Mouse (Mus musculus): Measurements from ENCODE around the gene Txlna. TPM values are rescaled to one million over a fixed set of nuclear protein-coding genes. Genes with fewer than 3 reads are reported as not detected.

The Txlna gene
- polyA plus RNA-seq (2012): 53.0 and 92.0 TPM in 2 replicates

GRCm38 (mm10) chr4:129640638-129641467 lies at the start of gene Txlna:
Gene Txlna (minus strand): TSS chr4:129641065.

DNA sequence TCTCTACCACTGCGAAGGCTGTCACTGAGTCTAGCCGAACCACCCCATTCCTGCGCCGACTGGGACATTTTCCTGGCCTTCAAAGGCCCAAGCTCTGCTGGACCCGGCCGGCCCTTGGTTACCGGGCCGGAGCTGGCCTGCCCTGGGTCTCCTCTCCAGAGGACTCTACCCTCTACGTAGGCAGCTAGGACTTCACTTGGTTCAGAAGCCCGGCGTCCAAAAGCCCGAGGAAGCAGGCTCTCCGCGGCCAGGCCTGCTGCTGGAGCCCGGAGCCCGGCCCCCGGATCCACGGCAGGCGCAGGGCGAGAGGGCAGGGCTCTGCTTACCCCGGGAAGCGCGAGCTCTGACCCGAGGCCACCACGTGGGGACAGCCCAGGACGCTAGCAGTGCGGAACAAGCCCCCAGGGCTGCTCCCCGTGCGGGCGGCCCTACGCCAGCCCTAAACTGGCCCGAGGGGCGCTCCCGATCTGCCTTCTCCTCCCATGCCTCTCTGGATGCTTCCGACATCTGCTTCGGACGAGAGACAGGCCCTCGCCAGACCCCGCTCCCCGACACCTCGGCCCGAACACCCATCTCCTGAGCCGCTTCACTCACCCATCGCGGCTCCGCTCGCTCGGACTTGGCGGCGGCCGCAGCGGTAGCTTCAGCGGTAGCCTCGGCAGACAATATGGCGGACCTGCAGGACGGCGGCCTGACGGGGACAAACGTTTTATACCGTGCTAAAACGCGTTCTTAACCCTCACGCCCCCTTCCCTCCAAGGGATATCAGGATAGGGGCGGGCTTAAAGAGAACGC lies 31.4 kb upstream of the Txlna start, which contains the start of gene Kpna6:
Gene Kpna6 (minus strand): TSS at position 685 of the 795 bp plus-strand sequence.

DNA sequence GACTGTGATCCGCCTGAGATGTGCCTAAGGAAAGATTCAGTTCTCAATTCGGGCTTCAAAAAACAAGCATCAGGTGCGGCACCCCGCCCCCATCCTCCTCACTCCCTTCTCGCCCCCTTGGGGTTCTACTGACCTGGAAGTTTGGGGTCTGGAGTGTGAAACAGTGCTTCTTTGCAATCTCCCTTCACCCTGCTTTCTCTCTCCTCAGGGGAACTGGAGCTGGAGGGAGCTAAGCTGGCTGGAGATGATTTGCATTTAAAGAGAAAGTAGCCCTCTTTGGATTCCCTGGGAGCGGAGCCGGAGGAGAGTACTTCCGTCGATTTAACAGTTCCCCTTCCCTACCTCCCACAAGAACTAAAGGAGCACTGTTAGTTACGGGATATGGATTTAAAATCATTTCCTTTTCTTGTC lies 17.2 kb downstream of the Txlna start, which contains the start of gene Ccdc28b:
Gene Ccdc28b (minus strand): TSS at position 267 of the 411 bp plus-strand sequence.

DNA sequence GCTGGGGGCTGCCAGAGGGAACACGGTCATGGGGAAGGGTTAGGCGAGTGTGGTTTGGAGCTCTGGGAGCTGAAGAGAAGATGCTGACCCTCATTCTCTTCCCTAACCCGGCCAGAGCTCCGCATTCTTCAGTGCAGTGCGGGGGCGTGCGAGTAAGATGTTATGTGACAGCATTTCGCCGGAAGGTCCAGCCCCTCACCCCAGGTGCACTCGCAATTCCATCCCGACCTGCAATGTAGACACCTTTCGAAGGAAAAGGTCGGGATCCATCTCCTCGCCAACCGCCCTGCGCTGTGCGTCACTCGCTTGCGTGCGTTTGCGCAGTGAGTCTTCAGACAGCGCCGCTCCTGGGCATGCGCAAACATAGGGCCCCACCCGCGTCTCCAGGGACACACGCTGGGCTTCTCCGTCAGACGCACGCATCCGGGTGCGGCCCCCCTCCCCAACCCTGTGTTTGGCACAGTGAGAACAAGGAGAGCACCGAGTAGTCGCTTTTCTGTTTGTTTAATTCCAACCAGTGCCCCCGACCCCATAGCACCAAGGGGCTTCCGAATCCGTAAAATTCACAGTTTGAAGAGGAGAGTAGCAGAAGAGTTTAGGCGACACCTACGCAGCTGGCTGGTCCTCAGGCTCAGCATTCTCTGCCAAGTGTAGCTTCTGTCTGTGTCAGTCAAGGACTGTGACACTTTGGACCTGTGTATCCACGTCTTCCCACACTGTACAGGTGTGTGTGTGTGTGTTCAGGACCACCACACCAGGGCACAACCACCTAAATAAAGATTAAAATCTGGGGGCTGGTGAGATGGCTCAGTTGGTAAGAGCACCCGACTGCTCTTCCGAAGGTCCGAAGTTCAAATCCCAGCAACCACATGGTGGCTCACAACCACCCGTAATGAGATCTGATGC lies 21.8 kb downstream of the Txlna start, which contains the start of gene Iqcc:
Gene Iqcc (minus strand): TSS at position 314 of the 906 bp plus-strand sequence.

GRCm38 (mm10) chr4:129614093-129614492 lies 26.8 kb downstream of the Txlna start, which contains the start of gene Dcdc2b:
Gene Dcdc2b (minus strand): TSS chr4:129614257.

GRCm38 (mm10) chr4:129600233-129601158 lies 40.4 kb downstream of the Txlna start, which contains the start of the genes Eif3i and Tmem234:
Gene Eif3i (minus strand): TSS chr4:129600648.
Gene Tmem234 (plus strand): TSS chr4:129600668.

DNA sequence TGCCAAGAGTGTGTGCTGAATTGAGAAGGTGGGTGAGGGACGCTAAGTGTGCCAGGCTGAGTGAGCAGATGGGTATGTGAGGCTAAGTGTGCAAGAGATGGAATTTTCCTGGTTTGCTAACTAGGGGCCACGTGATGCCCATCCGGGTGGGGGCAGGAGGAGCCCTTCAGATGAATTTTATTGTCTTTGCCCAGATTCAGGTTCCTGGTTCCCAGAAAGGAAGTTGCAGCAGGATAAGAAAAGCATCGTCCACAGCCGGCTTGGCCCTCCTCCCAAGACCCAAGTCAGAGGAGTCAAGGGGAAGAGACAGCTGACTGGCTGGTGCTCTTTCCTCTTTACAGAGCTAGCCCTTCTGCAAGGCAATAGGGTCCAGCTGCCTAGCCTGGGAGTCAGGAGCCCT lies 62.4 kb downstream of the Txlna start, which contains the start of gene Fam167b:
Gene Fam167b (minus strand): TSS at position 84 of the 400 bp plus-strand sequence.

Other genes with a start within 250 kb of the Txlna start
- gene Zbtb8b, start 200.2 kb downstream of the Txlna start, polyA plus RNA-seq (2012): not detected in 2 replicates
- gene Bsdc1, start 179.5 kb downstream of the Txlna start, polyA plus RNA-seq (2012): 80.0 and 116 TPM in 2 replicates
- gene Tssk3, start 150.0 kb downstream of the Txlna start, polyA plus RNA-seq (2012): not detected in 2 replicates
- 3.2 and 3.4 TPM in 2 replicates for gene Fam229a, start 149.9 kb downstream of the Txlna start, polyA plus RNA-seq (2012)
- gene Marcksl1, start 127.5 kb downstream of the Txlna start, polyA plus RNA-seq (2012): 233 and 330 TPM in 2 replicates
- gene Hdac1, start 98.4 kb downstream of the Txlna start, polyA plus RNA-seq (2012): 115 and 122 TPM in 2 replicates
- 6.4 and 7.9 TPM in 2 replicates for gene Lck, start 67.4 kb downstream of the Txlna start, polyA plus RNA-seq (2012)
- not detected in 2 replicates for gene Fam167b, start 62.5 kb downstream of the Txlna start, polyA plus RNA-seq (2012)
- gene Eif3i, start 40.4 kb downstream of the Txlna start, polyA plus RNA-seq (2012): 131 and 152 TPM in 2 replicates
- 186 and 194 TPM in 2 replicates for gene Tmem234, start 40.4 kb downstream of the Txlna start, polyA plus RNA-seq (2012)
- gene Dcdc2b, start 26.8 kb downstream of the Txlna start, polyA plus RNA-seq (2012): 1.2 and 3.3 TPM in 2 replicates
- 2.2 and 6.9 TPM in 2 replicates for gene Iqcc, start 22.0 kb downstream of the Txlna start, polyA plus RNA-seq (2012)
- gene Ccdc28b, start 17.1 kb downstream of the Txlna start, polyA plus RNA-seq (2012): 38.4 and 40.8 TPM in 2 replicates
- 11.6 and 17.3 TPM in 2 replicates for gene Kpna6, start 31.7 kb upstream of the Txlna start, polyA plus RNA-seq (2012)
- 52.7 and 54.5 TPM in 2 replicates for gene Tmem39b, start 55.8 kb upstream of the Txlna start, polyA plus RNA-seq (2012)
- gene Khdrbs1, start 101.2 kb upstream of the Txlna start, polyA plus RNA-seq (2012): 237 and 238 TPM in 2 replicates
- gene Ptp4a2, start 170.2 kb upstream of the Txlna start, polyA plus RNA-seq (2012): 66.3 and 75.8 TPM in 2 replicates